Mouse (Mus musculus) lung, postnatal 0 days (tissue): ENCODE measurements at regions not wholly inside any gene's neighbourhood (a gene's known extent, or its start where the extent isn't known, plus 50 kb on each side); places are given as distances from the start of the nearest gene placed in this dataset.

Source experiments
- ATAC-seq: fragments of 200-750 bp; cut with Nextera tagmentation; 2 replicates; pipeline ENCODE4 v1.8.0; 2017; ENCODE audit warnings: moderate library complexity
- DNase-seq: peaks from one replicate; pipeline ENCODE4 v3.0.0-alpha.2; 2016; ENCODE audit warnings: low spot score
- H3K27ac ChIP-seq: fragments of 300-500 bp; sonication (generic); 2 replicates; pipeline ENCODE4 v1.5.1; 2014; ENCODE audit warnings: antibody characterized with exemption, mild to moderate bottlenecking, low read length, mixed read lengths
- H3K27me3 ChIP-seq: fragments of 300-500 bp; sonication (generic); replicated peaks from 2 replicates; pipeline ENCODE4 v1.6.1; 2014; ENCODE audit warnings: low read length, mixed read lengths; ENCODE audit not compliant: insufficient read depth
- H3K36me3 ChIP-seq: fragments of 300-500 bp; sonication (generic); 2 replicates; pipeline ENCODE4 v1.6.1; 2014; ENCODE audit warnings: low read length, mixed read lengths; ENCODE audit not compliant: insufficient read depth
- H3K4me1 ChIP-seq: fragments of 300-500 bp; sonication (generic); 2 replicates; pipeline ENCODE4 v1.6.1; 2014; ENCODE audit warnings: antibody characterized with exemption, low read depth, low read length, mixed read lengths; ENCODE audit not compliant: insufficient read depth
- H3K4me2 ChIP-seq: fragments of 300-500 bp; sonication (generic); replicated peaks from 2 replicates; pipeline ENCODE4 v1.6.1; 2014; ENCODE audit warnings: low read depth, mild to moderate bottlenecking, low read length, moderate library complexity, mixed read lengths
- H3K4me3 ChIP-seq: fragments of 300-500 bp; sonication (generic); 2 replicates; pipeline ENCODE4 v1.5.1; 2014; ENCODE audit warnings: low read depth, low read length
- H3K9ac ChIP-seq: fragments of 300-500 bp; sonication (generic); replicated peaks from 2 replicates; pipeline ENCODE4 v1.6.1; 2014; ENCODE audit warnings: low read depth, mild to moderate bottlenecking
- H3K9me3 ChIP-seq: fragments of 300-500 bp; sonication (generic); 2 replicates; pipeline ENCODE4 v1.6.1; 2016; ENCODE audit warnings: low read length, mixed read lengths
- CTCF ChIP-seq: IDR thresholded peaks from 2 replicates; pipeline ENCODE4 v1.5.1; 2016; ENCODE audit warnings: antibody characterized with exemption, mild to moderate bottlenecking
- EP300 ChIP-seq: IDR thresholded peaks from 2 replicates; pipeline ENCODE4 v1.6.1; 2016; ENCODE audit warnings: antibody characterized with exemption, mild to moderate bottlenecking, control low read depth
- WGBS: fragments of 180-500 bp; shearing (Covaris S2); extraction: QIAGEN DNeasy Blood & Tissue Kit; methylation state at CpG from one replicate; pipeline ENCODE4 v1.1.7; 2014; 5-methylcytosine and 5-hydroxymethylcytosine counted together

DNA sequence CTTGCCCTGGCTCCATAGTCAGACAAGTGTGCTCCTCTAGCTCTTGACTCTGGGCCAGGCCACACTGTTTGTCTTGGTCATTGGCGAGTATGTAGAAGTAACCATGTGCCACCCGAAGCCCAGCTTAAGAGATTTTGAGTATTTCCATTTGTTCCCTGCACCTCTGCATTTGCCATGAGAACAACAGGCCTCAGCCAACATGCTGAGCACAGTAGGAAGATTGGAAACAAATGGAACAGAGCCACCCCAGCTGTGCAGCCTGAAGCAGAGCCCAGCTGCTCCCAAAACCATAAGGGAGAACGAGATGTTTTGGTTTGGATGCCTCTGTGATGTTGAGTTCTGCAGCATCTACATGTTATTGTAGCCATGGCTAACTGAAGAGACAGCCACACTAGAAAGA lies 433.1 kb upstream of the Gm6657 start:
- no peak for DNase-seq

DNA sequence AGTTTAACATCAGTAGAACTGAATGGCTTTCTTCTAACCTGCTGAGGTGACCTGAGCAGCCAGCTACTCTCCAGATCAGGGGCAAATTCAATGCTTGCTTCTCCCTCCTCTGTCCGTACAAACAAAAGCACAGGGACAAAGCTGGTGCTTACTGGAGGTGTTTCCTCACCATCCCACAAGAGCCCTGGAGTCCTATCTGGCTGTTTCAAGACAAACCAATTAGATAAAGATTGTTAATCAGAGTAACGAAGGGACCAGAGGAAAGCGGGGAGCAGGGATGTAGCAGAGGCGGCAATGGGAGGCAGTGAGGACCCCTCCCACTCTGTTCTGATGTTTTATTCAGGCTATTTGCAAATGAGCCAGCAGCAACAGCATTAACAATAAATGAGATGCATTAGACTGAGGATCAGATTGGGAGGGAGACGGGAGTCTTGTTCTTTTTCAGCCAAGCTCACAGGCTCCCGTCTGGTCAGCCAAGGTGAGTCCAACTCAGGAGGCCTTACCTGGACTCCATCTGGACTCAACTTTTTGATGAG lies 418.0 kb upstream of the Gm6657 start:
- no peak overlapping the region for H3K4me3 ChIP-seq
- ATAC-seq (no peak), DNase-seq (no peak)
- H3K4me2 ChIP-seq = no peak overlapping the region
- H3K9me3 ChIP-seq = no peaks in the 10 kb centered on the region
- 85% methylated on average over 6 of the region's 6 CpGs for WGBS
- no peak overlapping the region for H3K9ac ChIP-seq
- no peaks in the 10 kb centered on the region for H3K36me3 ChIP-seq
- no peaks in the 10 kb centered on the region for H3K4me1 ChIP-seq
- H3K27ac ChIP-seq = no peak overlapping the region
- no peak for TF ChIP-seq EP300
- no peak for TF ChIP-seq CTCF
- no peaks in the 10 kb centered on the region for H3K27me3 ChIP-seq

More for the DNA sequence above, 433.1 kb upstream of the Gm6657 start:
- Histone ChIP-seq H3K36me3 (no peaks in the 10 kb centered on the region), H3K9ac (no peak overlapping the region), H3K9me3 (no peaks in the 10 kb centered on the region), H3K27me3 (no peaks in the 10 kb centered on the region), H3K4me3 (no peak overlapping the region), H3K27ac (no peak overlapping the region), H3K4me1 (no peaks in the 10 kb centered on the region), H3K4me2 (no peak overlapping the region)
- ATAC-seq = no peak
- 40% methylated on average over 3 of the region's 3 CpGs for WGBS
- no peak for TF ChIP-seq CTCF
- no peak for TF ChIP-seq EP300

GRCm38 (mm10) chr12:77776755-77777154 lies 417.3 kb upstream of the Gm6657 start:
- no peak for TF ChIP-seq EP300
- no peak for TF ChIP-seq CTCF
- Histone ChIP-seq H3K9me3 (no peaks in the 10 kb centered on the region), H3K4me1 (no peaks in the 10 kb centered on the region), H3K27ac (no peak overlapping the region), H3K4me3 (no peak overlapping the region), H3K9ac (no peak overlapping the region), H3K27me3 (no peaks in the 10 kb centered on the region), H3K4me2 (no peak overlapping the region), H3K36me3 (no peaks in the 10 kb centered on the region)
- 82% methylated on average over 8 of the region's 8 CpGs for WGBS
- ATAC-seq (no peak), DNase-seq (no peak)

- DNase-seq = peak; percentile 77
- Histone ChIP-seq H3K9ac (no peak overlapping the region), H3K27ac (no peak overlapping the region), H3K4me2 (peak overlapping the region; percentile 45), H3K36me3 (no peaks in the 10 kb centered on the region), H3K4me1 (no peaks in the 10 kb centered on the region), H3K4me3 (peak overlapping the region; percentile 12; the same call in 1 of the 2 replicates), H3K9me3 (no peaks in the 10 kb centered on the region), H3K27me3 (no peaks in the 10 kb centered on the region)
- TF ChIP-seq EP300 (no peak), CTCF (peak; percentile 95)
- ATAC-seq = peak; percentile 78
- WGBS = 24% methylated on average over 20 of the region's 20 CpGs
Measured at GRCm38 (mm10) chr12:77780885-77781698, 412.9 kb upstream of the Gm6657 start.

DNA sequence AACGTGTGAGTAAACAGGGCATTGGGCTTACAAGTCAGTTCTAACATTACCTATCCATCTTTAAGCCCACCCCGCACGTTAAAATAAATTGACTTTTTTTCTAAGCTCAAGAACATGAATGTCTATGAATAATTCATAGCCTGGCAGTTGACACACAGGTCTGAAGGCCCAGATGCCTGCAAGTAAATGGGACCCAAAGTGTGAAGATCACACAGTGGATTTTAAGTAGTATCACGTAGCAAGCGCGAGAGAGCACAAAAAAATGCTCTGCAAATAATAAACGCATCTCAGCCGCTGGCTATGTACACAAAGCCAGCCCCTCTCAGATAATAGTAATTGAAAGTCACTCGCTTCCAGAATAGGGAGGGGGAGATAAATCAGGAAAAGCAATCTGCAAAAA lies 410.1 kb upstream of the Gm6657 start:
- no peak for ATAC-seq
- 63% methylated on average over 9 of the region's 9 CpGs for WGBS
- Histone ChIP-seq H3K27ac (no peak overlapping the region), H3K4me1 (no peaks in the 10 kb centered on the region), H3K4me2 (no peak overlapping the region), H3K9me3 (no peaks in the 10 kb centered on the region), H3K9ac (no peak overlapping the region), H3K36me3 (no peaks in the 10 kb centered on the region), H3K4me3 (no peak overlapping the region), H3K27me3 (no peaks in the 10 kb centered on the region)
- no peak for DNase-seq
- no peak for TF ChIP-seq EP300
- TF ChIP-seq CTCF = no peak

DNA sequence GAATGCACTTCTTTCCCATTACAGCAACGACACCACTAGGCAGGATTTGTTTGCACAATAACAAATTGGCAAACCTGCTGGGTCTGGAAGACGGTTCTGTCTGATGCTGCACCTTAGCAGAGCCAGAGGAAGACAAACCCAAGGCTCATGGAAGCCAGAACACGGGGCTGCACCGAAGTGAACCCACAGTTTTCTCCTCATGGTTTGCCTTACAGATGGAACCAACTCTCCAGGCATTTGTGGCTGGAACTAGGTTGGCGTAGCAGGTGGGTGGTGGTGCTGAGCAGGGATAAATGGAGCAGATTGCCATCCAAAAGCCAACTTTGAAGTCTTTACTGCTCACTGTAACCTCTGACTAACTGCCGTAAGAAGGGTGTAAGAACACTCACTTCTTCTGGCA lies 408.4 kb upstream of the Gm6657 start:
- ATAC-seq = no peak

More for the DNA sequence above, 408.4 kb upstream of the Gm6657 start:
- TF ChIP-seq EP300 (no peak), CTCF (no peak)
- H3K36me3 ChIP-seq = no peaks in the 10 kb centered on the region
- H3K9me3 ChIP-seq = no peaks in the 10 kb centered on the region
- no peak overlapping the region for H3K9ac ChIP-seq
- DNase-seq = no peak
- H3K27ac ChIP-seq = no peak overlapping the region
- no peaks in the 10 kb centered on the region; the same call in 1 of the 2 replicates for H3K4me1 ChIP-seq
- no peak overlapping the region for H3K4me3 ChIP-seq
- no peaks in the 10 kb centered on the region for H3K27me3 ChIP-seq
- 75% methylated on average over 6 of the region's 6 CpGs for WGBS
- no peak overlapping the region for H3K4me2 ChIP-seq
